Mouse (Mus musculus): ENCODE results near the gene Gm13285. TPM values are rescaled to one million over a fixed set of nuclear protein-coding genes. Genes with fewer than 3 reads are reported as not detected.

Gm13285 gene
- polyA plus RNA-seq, 2 experiments = 0.65 TPM; not detected in 1

DNA sequence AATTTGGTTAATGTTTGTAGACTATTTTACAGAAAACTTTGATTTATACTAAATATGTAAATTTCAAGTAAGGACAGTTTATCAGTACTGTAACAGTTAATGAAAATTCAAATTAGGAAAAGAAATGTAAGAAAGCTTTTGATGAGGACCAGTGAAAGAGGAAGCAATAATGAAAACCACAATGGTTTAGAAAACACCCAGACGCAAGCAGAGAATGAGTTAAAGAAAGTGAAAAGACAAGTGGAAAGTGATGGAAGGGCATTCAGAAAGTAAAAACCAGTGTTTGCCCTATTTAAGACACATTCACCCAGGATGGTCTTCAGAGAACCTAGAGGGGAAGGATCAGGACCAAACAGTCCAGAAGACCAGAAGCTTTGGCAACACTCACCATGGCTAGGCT, 50.2 kb downstream of the Gm13285 start, which contains the start of gene Ifna1:
TSS of gene Ifna1 (plus strand) at position 390 of the 400 bp plus-strand sequence.
- no peaks in the 10 kb centered on the region for H3K36me3 ChIP-seq (ENCODE audit: control insufficient read depth, insufficient read depth, low read length)
- H3K4me2 ChIP-seq (replicated peaks; ENCODE audit: low read depth, low read length, severe bottlenecking) = no peak within 1 kb of the TSS
- no peak within 1 kb of the TSS for H3K9ac ChIP-seq (ENCODE audit: low read depth, low read length, severe bottlenecking)
- H3K4me3 ChIP-seq (replicated peaks; ENCODE audit: low read length) = no peak within 1 kb of the TSS
- H3K4me1 ChIP-seq (ENCODE audit: control insufficient read depth, insufficient read depth, low read length) = no peaks in the 10 kb centered on the region
- H3K9me3 ChIP-seq (ENCODE audit: control insufficient read depth, low read length) = no peaks in the 10 kb centered on the region
- H3K27ac ChIP-seq (replicated peaks; ENCODE audit: low read depth, low read length) = no peak within 1 kb of the TSS
- H3K27me3 ChIP-seq (ENCODE audit: control insufficient read depth, insufficient read depth, low read length) = no peaks in the 10 kb centered on the region
- DNase-seq (ENCODE audit: low spot score) (no peak), ATAC-seq (ENCODE audit: low FRiP score, low read depth) (no peak)
- TF ChIP-seq POLR2A (IDR thresholded peaks at IDR 0.05; ENCODE audit: borderline replicate concordance, extremely low read depth, insufficient read depth, insufficient read length) = no peak
- 59% methylated on average over 1 of the region's 1 CpGs for WGBS

Other genes starting within 250 kb of the Gm13285 start
Only the 30 nearest of the 31 such genes appear.
- not detected in 2 replicates for gene Ifna14, start 227.9 kb upstream of the Gm13285 start, polyA plus RNA-seq (2012; rRNA removed)
- gene Ifna14, start 227.9 kb upstream of the Gm13285 start, polyA plus RNA-seq (2014; fragmentation: Nextera tagmentation; extraction: Ambion mirVana) = not detected in 2 replicates
- not detected in 2 replicates for gene Ifna9, start 207.3 kb upstream of the Gm13285 start, polyA plus RNA-seq (2012; rRNA removed)
- gene Ifna9, start 207.3 kb upstream of the Gm13285 start, polyA plus RNA-seq (2014; fragmentation: Nextera tagmentation; extraction: Ambion mirVana) = not detected in 2 replicates
- not detected in 2 replicates for gene Ifna12, start 196.3 kb upstream of the Gm13285 start, polyA plus RNA-seq (2012; rRNA removed)
- not detected in 2 replicates for gene Ifna12, start 196.3 kb upstream of the Gm13285 start, polyA plus RNA-seq (2014; fragmentation: Nextera tagmentation; extraction: Ambion mirVana)
- gene C87499, start 165.3 kb upstream of the Gm13285 start, polyA plus RNA-seq (2012; rRNA removed) = not detected in 2 replicates
- gene C87499, start 165.3 kb upstream of the Gm13285 start, polyA plus RNA-seq (2014; fragmentation: Nextera tagmentation; extraction: Ambion mirVana) = not detected in 2 replicates
- gene Ifna13, start 155.2 kb upstream of the Gm13285 start, polyA plus RNA-seq (2012; rRNA removed) = not detected in 2 replicates
- gene Ifna13, start 155.2 kb upstream of the Gm13285 start, polyA plus RNA-seq (2014; fragmentation: Nextera tagmentation; extraction: Ambion mirVana) = not detected in 2 replicates
- gene Ifna16, start 122.7 kb upstream of the Gm13285 start, polyA plus RNA-seq (2012; rRNA removed) = not detected in 2 replicates
- not detected in 2 replicates for gene Ifna16, start 122.7 kb upstream of the Gm13285 start, polyA plus RNA-seq (2014; fragmentation: Nextera tagmentation; extraction: Ambion mirVana)
- gene Ifna2, start 115.8 kb upstream of the Gm13285 start, polyA plus RNA-seq (2012; rRNA removed) = not detected in 2 replicates
- gene Ifna2, start 115.8 kb upstream of the Gm13285 start, polyA plus RNA-seq (2014; fragmentation: Nextera tagmentation; extraction: Ambion mirVana) = not detected in 2 replicates
- gene Ifnab, start 108.3 kb upstream of the Gm13285 start, polyA plus RNA-seq (2012; rRNA removed) = 0.09 TPM in 1 of 2 replicates, not detected in the other
- not detected in 2 replicates for gene Ifnab, start 108.3 kb upstream of the Gm13285 start, polyA plus RNA-seq (2014; fragmentation: Nextera tagmentation; extraction: Ambion mirVana)
- 0.63 and 0.86 TPM in 2 replicates for gene Gm26566, start 77.9 kb upstream of the Gm13285 start, polyA plus RNA-seq (2012; rRNA removed)
- gene Gm26566, start 77.9 kb upstream of the Gm13285 start, polyA plus RNA-seq (2014; fragmentation: Nextera tagmentation; extraction: Ambion mirVana) = 0.70 and 2.0 TPM in 2 replicates
- 41.4 and 41.6 TPM in 2 replicates for gene Klhl9, start 77.2 kb upstream of the Gm13285 start, polyA plus RNA-seq (2012; rRNA removed)
- 127 and 137 TPM in 2 replicates for gene Klhl9, start 77.2 kb upstream of the Gm13285 start, polyA plus RNA-seq (2014; fragmentation: Nextera tagmentation; extraction: Ambion mirVana)
- gene Gm13271, start 44.8 kb upstream of the Gm13285 start, polyA plus RNA-seq (2012; rRNA removed) = not detected in 2 replicates
- gene Gm13271, start 44.8 kb upstream of the Gm13285 start, polyA plus RNA-seq (2014; fragmentation: Nextera tagmentation; extraction: Ambion mirVana) = not detected in 2 replicates
- gene Gm13283, start 39.5 kb upstream of the Gm13285 start, polyA plus RNA-seq (2012; rRNA removed) = 0.13 and 0.24 TPM in 2 replicates
- 0.21 TPM in 1 of 2 replicates, not detected in the other for gene Gm13283, start 39.5 kb upstream of the Gm13285 start, polyA plus RNA-seq (2014; fragmentation: Nextera tagmentation; extraction: Ambion mirVana)
- gene Gm13290, start 25.8 kb upstream of the Gm13285 start, polyA plus RNA-seq (2012; rRNA removed) = not detected in 2 replicates
- gene Gm13290, start 25.8 kb upstream of the Gm13285 start, polyA plus RNA-seq (2014; fragmentation: Nextera tagmentation; extraction: Ambion mirVana) = 0.33 and 0.48 TPM in 2 replicates
- gene Gm13289, start 22.7 kb upstream of the Gm13285 start, polyA plus RNA-seq (2012; rRNA removed) = not detected in 2 replicates
- not detected in 2 replicates for gene Gm13289, start 22.7 kb upstream of the Gm13285 start, polyA plus RNA-seq (2014; fragmentation: Nextera tagmentation; extraction: Ambion mirVana)
- 0.16 TPM in 1 of 2 replicates, not detected in the other for gene Gm13272, start 19.8 kb upstream of the Gm13285 start, polyA plus RNA-seq (2012; rRNA removed)
- gene Gm13272, start 19.8 kb upstream of the Gm13285 start, polyA plus RNA-seq (2014; fragmentation: Nextera tagmentation; extraction: Ambion mirVana) = not detected in 2 replicates
- 0.10 and 0.17 TPM in 2 replicates for gene Ifnz, start 17.5 kb upstream of the Gm13285 start, polyA plus RNA-seq (2012; rRNA removed)
- 0.25 TPM in 1 of 2 replicates, not detected in the other for gene Ifnz, start 17.5 kb upstream of the Gm13285 start, polyA plus RNA-seq (2014; fragmentation: Nextera tagmentation; extraction: Ambion mirVana)
- 0.14 and 0.44 TPM in 2 replicates for gene Gm13276, start 14.0 kb upstream of the Gm13285 start, polyA plus RNA-seq (2012; rRNA removed)
- not detected in 2 replicates for gene Gm13276, start 14.0 kb upstream of the Gm13285 start, polyA plus RNA-seq (2014; fragmentation: Nextera tagmentation; extraction: Ambion mirVana)
- not detected in 2 replicates for gene Gm13277, start 11.0 kb upstream of the Gm13285 start, polyA plus RNA-seq (2012; rRNA removed)
- gene Gm13277, start 11.0 kb upstream of the Gm13285 start, polyA plus RNA-seq (2014; fragmentation: Nextera tagmentation; extraction: Ambion mirVana) = not detected in 2 replicates
- not detected in 2 replicates for gene Gm13278, start 8.1 kb upstream of the Gm13285 start, polyA plus RNA-seq (2012; rRNA removed)
- not detected in 2 replicates for gene Gm13278, start 8.1 kb upstream of the Gm13285 start, polyA plus RNA-seq (2014; fragmentation: Nextera tagmentation; extraction: Ambion mirVana)
- 0.47 TPM in 1 of 2 replicates, not detected in the other for gene Gm13275, start 5.2 kb upstream of the Gm13285 start, polyA plus RNA-seq (2012; rRNA removed)
- gene Gm13275, start 5.2 kb upstream of the Gm13285 start, polyA plus RNA-seq (2014; fragmentation: Nextera tagmentation; extraction: Ambion mirVana) = not detected in 2 replicates
- gene Gm13279, start 2.3 kb upstream of the Gm13285 start, polyA plus RNA-seq (2012; rRNA removed) = not detected in 2 replicates
- not detected in 2 replicates for gene Gm13279, start 2.3 kb upstream of the Gm13285 start, polyA plus RNA-seq (2014; fragmentation: Nextera tagmentation; extraction: Ambion mirVana)
- 0.47 TPM in 1 of 2 replicates, not detected in the other for gene Gm13287, start 3.6 kb downstream of the Gm13285 start, polyA plus RNA-seq (2012; rRNA removed)
- gene Gm13287, start 3.6 kb downstream of the Gm13285 start, polyA plus RNA-seq (2014; fragmentation: Nextera tagmentation; extraction: Ambion mirVana) = not detected in 2 replicates
- gene Gm13288, start 5.9 kb downstream of the Gm13285 start, polyA plus RNA-seq (2012; rRNA removed) = 0.04 and 0.09 TPM in 2 replicates
- not detected in 2 replicates for gene Gm13288, start 5.9 kb downstream of the Gm13285 start, polyA plus RNA-seq (2014; fragmentation: Nextera tagmentation; extraction: Ambion mirVana)
- not detected in 2 replicates for gene Ifna7, start 16.6 kb downstream of the Gm13285 start, polyA plus RNA-seq (2012; rRNA removed)
- not detected in 2 replicates for gene Ifna7, start 16.6 kb downstream of the Gm13285 start, polyA plus RNA-seq (2014; fragmentation: Nextera tagmentation; extraction: Ambion mirVana)
- not detected in 2 replicates for gene Ifna11, start 20.3 kb downstream of the Gm13285 start, polyA plus RNA-seq (2012; rRNA removed)
- not detected in 2 replicates for gene Ifna11, start 20.3 kb downstream of the Gm13285 start, polyA plus RNA-seq (2014; fragmentation: Nextera tagmentation; extraction: Ambion mirVana)
- not detected in 2 replicates for gene Ifna6, start 27.8 kb downstream of the Gm13285 start, polyA plus RNA-seq (2012; rRNA removed)
- not detected in 2 replicates for gene Ifna6, start 27.8 kb downstream of the Gm13285 start, polyA plus RNA-seq (2014; fragmentation: Nextera tagmentation; extraction: Ambion mirVana)
- not detected in 2 replicates for gene Ifna5, start 35.9 kb downstream of the Gm13285 start, polyA plus RNA-seq (2012; rRNA removed)
- gene Ifna5, start 35.9 kb downstream of the Gm13285 start, polyA plus RNA-seq (2014; fragmentation: Nextera tagmentation; extraction: Ambion mirVana) = not detected in 2 replicates
- not detected in 2 replicates for gene Ifna4, start 42.2 kb downstream of the Gm13285 start, polyA plus RNA-seq (2012; rRNA removed)
- gene Ifna4, start 42.2 kb downstream of the Gm13285 start, polyA plus RNA-seq (2014; fragmentation: Nextera tagmentation; extraction: Ambion mirVana) = not detected in 2 replicates
- gene Ifna1, start 50.4 kb downstream of the Gm13285 start, polyA plus RNA-seq (2012; rRNA removed) = not detected in 2 replicates
- gene Ifna1, start 50.4 kb downstream of the Gm13285 start, polyA plus RNA-seq (2014; fragmentation: Nextera tagmentation; extraction: Ambion mirVana) = not detected in 2 replicates
- gene Ifne, start 80.5 kb downstream of the Gm13285 start, polyA plus RNA-seq (2012; rRNA removed) = not detected in 2 replicates
- not detected in 2 replicates for gene Ifne, start 80.5 kb downstream of the Gm13285 start, polyA plus RNA-seq (2014; fragmentation: Nextera tagmentation; extraction: Ambion mirVana)

Measured in limb, embryonic 14.5 days (tissue).